Mouse (Mus musculus) yolk sac, embryonic 10.5 days (tissue): Measurements from ENCODE around the gene Slc11a1.

Source experiments
- DNase-seq: peaks from one replicate; pipeline ENCODE4 v3.0.0-alpha.2; 2017; ENCODE audit warnings: low spot score

Gene Slc11a1

GRCm38 (mm10) chr1:74411753-74412325 is 36.8 kb downstream of the Slc11a1 start:
- DNase-seq = no peak

DNA sequence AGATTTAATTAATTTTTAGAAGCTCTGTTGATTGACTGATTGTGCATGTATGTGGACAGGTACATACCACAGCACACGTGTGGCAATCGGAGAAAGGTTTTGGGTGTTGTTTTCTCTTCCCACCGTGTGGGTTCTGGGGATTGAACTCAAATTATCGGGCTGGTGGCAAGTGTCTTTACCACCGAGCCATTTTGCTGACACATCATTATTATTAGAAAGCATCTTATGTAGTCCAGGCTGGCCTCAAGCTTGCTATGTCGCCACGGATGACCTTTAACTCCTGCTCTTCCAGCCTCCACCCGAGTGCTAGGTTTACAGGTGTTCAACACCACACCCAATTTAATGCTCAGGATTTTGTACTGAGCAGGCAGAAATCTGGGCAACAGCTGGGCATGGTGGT is 37.7 kb downstream of the Slc11a1 start:
- DNase-seq = no peak

DNA sequence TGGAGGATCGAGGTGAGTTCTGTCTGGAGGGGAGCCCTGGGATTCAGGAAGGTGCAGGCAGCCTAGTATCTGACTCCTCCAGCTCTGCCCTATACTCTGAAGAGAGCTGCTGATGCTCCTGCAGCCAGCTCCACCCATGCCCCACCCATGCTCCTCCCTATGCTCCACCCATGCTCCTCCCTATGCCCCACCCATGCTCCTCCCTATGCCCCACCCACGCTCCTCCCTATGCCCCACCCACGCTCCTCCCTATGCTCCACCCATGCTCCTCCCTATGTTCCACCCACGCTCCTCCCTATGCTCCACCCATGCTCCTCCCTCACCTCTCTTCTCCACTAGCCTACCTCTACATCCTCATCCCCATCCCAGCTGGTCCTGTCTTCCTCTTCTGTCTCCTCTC is 40.1 kb downstream of the Slc11a1 start:
- peak; percentile 82 for DNase-seq

DNA sequence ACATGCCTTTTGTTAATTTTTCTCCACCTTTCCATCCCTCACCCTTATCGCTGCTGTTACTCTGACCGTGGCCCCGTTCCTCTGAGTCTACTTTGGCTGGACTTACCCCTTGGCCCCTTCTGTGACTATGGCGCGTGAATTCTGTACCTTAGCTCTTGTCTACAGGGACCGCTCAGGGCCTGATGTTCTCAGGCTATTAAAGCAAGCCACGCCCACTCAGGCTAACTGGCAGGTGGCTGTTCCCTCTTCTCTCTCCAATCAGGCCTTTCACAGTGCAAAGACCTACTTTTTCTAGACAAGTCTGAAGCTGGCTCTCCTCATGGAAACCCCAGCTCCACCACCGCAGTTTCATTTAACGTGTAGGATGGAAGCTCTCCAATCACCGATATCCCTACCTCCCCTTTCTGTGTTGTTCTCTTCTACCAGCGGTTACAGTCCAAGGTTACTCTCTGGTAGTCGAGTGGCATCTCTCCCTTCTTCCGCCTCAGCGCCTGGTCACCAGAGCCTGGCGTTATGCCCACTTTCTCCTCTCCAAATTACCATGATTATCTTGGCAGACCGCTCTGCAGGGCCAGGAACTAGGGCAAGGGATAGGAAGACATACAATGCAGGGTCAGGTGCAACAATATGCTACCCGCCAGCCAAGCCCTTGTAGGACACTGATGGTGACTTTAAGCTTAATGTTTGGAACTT is 43.9 kb downstream of the Slc11a1 start:
- no peak for DNase-seq

GRCm38 (mm10) chr1:74419440-74419794 is 44.4 kb downstream of the Slc11a1 start:
- DNase-seq = no peak

GRCm38 (mm10) chr1:74423147-74423546 is 48.2 kb downstream of the Slc11a1 start:
- DNase-seq = no peak

GRCm38 (mm10) chr1:74425845-74426244 is 50.9 kb downstream of the Slc11a1 start:
- DNase-seq = no peak

DNA sequence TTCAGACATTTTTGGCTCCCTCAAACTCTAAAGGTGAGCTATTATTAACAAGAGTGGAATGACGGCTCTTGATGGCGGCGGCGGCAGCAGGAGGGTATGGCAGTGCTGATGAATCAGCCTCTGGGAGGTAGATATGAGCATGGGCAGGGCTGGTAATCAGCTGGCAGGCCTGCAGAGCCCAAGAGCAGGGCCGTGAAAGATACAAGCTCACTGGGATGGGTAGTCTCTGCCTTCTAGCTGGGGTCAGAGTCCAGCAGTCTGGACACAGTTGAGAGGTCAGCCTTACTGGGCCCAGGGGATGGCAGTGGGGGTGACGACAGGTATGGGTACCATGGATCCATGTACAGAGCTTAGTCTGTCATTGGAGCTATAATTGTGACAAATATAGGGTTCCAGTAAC is 58.2 kb downstream of the Slc11a1 start:
- DNase-seq = no peak

GRCm38 (mm10) chr1:74434596-74434995 is 59.6 kb downstream of the Slc11a1 start:
- peak; percentile 50 for DNase-seq

GRCm38 (mm10) chr1:74435563-74435962 is 60.6 kb downstream of the Slc11a1 start:
- no peak for DNase-seq
